ENCODE assay signal across 7 mouse cellular contexts in genomic region chr10:7469716-7470414, GRCm38 (mm10). TPM values are rescaled to one million over a fixed set of nuclear protein-coding genes. Genes with fewer than 3 reads are reported as not detected.
A peak's percentile ranks its signal among the peaks of the same experiment; 100 is the strongest.
DNase-seq lines count a peak whose midpoint lies in the region; ATAC-seq lines count a peak whose summit lies in the region.
"Not testable (repeated sequence)": the region's sequence is repeated elsewhere in the genome, so short reads cannot be mapped to it uniquely, and the experiment has no call there.

No protein-coding gene starts in this region.

- H3K9ac ChIP-seq in embryonic facial prominence, embryonic 13.5 days; heart, embryonic 11.5 days (ENCODE audit: low read depth, low read length); midbrain, embryonic 12.5 days (replicated peaks): not testable (repeated sequence)

- peak; percentile 62 for DNase-seq in adrenal gland, adult 2 months
- peak; percentile 77 for DNase-seq in kidney, adult 9 months
- not testable (repeated sequence) for DNase-seq in limb, embryonic 10.5 days (ENCODE audit: low spot score)
- peak; percentile 67 for DNase-seq in right cerebral cortex, postnatal 4 days

- not testable (repeated sequence) for H3K27ac ChIP-seq in embryonic facial prominence, embryonic 13.5 days; heart, embryonic 11.5 days (ENCODE audit: low read depth, low read length); limb, embryonic 10.5 days; midbrain, embryonic 12.5 days (replicated peaks)

- H3K4me2 ChIP-seq in embryonic facial prominence, embryonic 13.5 days: peak overlapping the region; percentile 54
- H3K4me2 ChIP-seq in heart, embryonic 11.5 days: peak overlapping the region; percentile 52
- peak overlapping the region; percentile 39 for H3K4me2 ChIP-seq in midbrain, embryonic 12.5 days (replicated peaks)

- ATAC-seq in embryonic facial prominence, embryonic 13.5 days (ENCODE audit: insufficient number of reproducible peaks, insufficient read depth, low FRiP score, low TSS enrichment, low read depth); heart, embryonic 11.5 days (replicated peaks; ENCODE audit: insufficient number of reproducible peaks, low FRiP score, low TSS enrichment): not testable (repeated sequence)
- 0 out of 2 replicates have a peak, but pooled peaks have one; percentile 41 for ATAC-seq in midbrain, embryonic 12.5 days (ENCODE audit: low FRiP score, low read depth)

- 1% methylated on average over 7 of the region's 7 CpGs for WGBS in embryonic facial prominence, embryonic 13.5 days
- WGBS in heart, embryonic 11.5 days (ENCODE audit: insufficient replicate concordance): 2% methylated on average over 7 of the region's 7 CpGs
- 0% methylated on average over 7 of the region's 7 CpGs for WGBS in limb, embryonic 10.5 days
- under 1% methylated on average over 7 of the region's 7 CpGs for WGBS in midbrain, embryonic 12.5 days

- H3K4me1 ChIP-seq in embryonic facial prominence, embryonic 13.5 days; heart, embryonic 11.5 days (ENCODE audit: control insufficient read depth, insufficient read depth, low read length); limb, embryonic 10.5 days; midbrain, embryonic 12.5 days: not testable (repeated sequence)

- peak overlapping the region; percentile 29 for H3K4me3 ChIP-seq in embryonic facial prominence, embryonic 13.5 days
- H3K4me3 ChIP-seq in heart, embryonic 11.5 days (ENCODE audit: low read depth, low read length): peak overlapping the region; percentile 35
- peak overlapping the region; percentile 31 for H3K4me3 ChIP-seq in limb, embryonic 10.5 days
- H3K4me3 ChIP-seq in midbrain, embryonic 12.5 days: 0 out of 2 replicates have a peak overlapping the region, but pooled peaks have one; percentile 18

- H3K36me3 ChIP-seq in embryonic facial prominence, embryonic 13.5 days; heart, embryonic 11.5 days (ENCODE audit: control insufficient read depth, insufficient read depth, low read length); limb, embryonic 10.5 days; midbrain, embryonic 12.5 days: not testable (repeated sequence)

- H3K9me3 ChIP-seq in embryonic facial prominence, embryonic 13.5 days; heart, embryonic 11.5 days (replicated peaks; ENCODE audit: control insufficient read depth, low read length); limb, embryonic 10.5 days (replicated peaks); midbrain, embryonic 12.5 days: not testable (repeated sequence)

- H3K27me3 ChIP-seq in embryonic facial prominence, embryonic 13.5 days; heart, embryonic 11.5 days (ENCODE audit: control insufficient read depth, insufficient read depth, low read length); limb, embryonic 10.5 days (ENCODE audit: low read depth, poor library complexity, severe bottlenecking); midbrain, embryonic 12.5 days: not testable (repeated sequence)

RNA-seq across cellular contexts. Expression of gene Ulbp1, which starts 3.6 kb away (rescaled TPM):
- 1 to 10 TPM; 5.5 to 5.6 TPM for total RNA-seq in adrenal gland, adult 2 months (2021)
- 0.45 and 0.80 TPM in 2 replicates for polyA plus RNA-seq in adrenal gland, adult 2 months (2012; rRNA removed)
- 1.5 and 2.4 TPM in 2 replicates for polyA plus RNA-seq in embryonic facial prominence, embryonic 13.5 days (2015; fragmentation: Nextera tagmentation; extraction: Ambion mirVana)
- polyA plus RNA-seq in heart, embryonic 11.5 days (2014; fragmentation: Nextera tagmentation; extraction: Ambion mirVana): 9.3 and 9.4 TPM in 2 replicates
- polyA plus RNA-seq in limb, embryonic 10.5 days (2016; fragmentation: Nextera tagmentation; extraction: Ambion mirVana): 0.73 and 0.83 TPM in 2 replicates
- polyA plus RNA-seq in midbrain, embryonic 12.5 days (2016; fragmentation: Nextera tagmentation; extraction: Ambion mirVana): 0.84 and 1.3 TPM in 2 replicates
